Mouse (Mus musculus) right cerebral cortex, postnatal 4 days (tissue): ENCODE results near the gene Tnip1.
"Not testable (repeated sequence)": the region's sequence is repeated elsewhere in the genome, so short reads cannot be mapped to it uniquely, and the experiment has no call there.

Experiments
- DNase-seq: peaks from one replicate; pipeline ENCODE4 v3.0.0-alpha.2; 2022

The Tnip1 gene

GRCm38 (mm10) chr11:54971365-54972048, 8.8 kb upstream of the Tnip1 start:
- no peak for DNase-seq

- no peak for DNase-seq
Observed at GRCm38 (mm10) chr11:54965234-54965633, 2.5 kb upstream of the Tnip1 start.

GRCm38 (mm10) chr11:54961921-54962320, 796 bp downstream of the Tnip1 start:
- no peak for DNase-seq

GRCm38 (mm10) chr11:54961164-54961850, 1.4 kb downstream of the Tnip1 start:
- DNase-seq = no peak

- no peak for DNase-seq
Observed at GRCm38 (mm10) chr11:54960251-54960650, 2.5 kb downstream of the Tnip1 start.

- DNase-seq = no peak
Observed at GRCm38 (mm10) chr11:54958571-54959073, 4.1 kb downstream of the Tnip1 start.

- not testable (repeated sequence) for DNase-seq
Observed at GRCm38 (mm10) chr11:54957708-54958107, 5.0 kb downstream of the Tnip1 start.

GRCm38 (mm10) chr11:54956912-54957311, 5.8 kb downstream of the Tnip1 start:
- DNase-seq = no peak

- peak; percentile 97 for DNase-seq
Observed at GRCm38 (mm10) chr11:54955735-54956480, 6.8 kb downstream of the Tnip1 start.

GRCm38 (mm10) chr11:54955400-54955734, 7.3 kb downstream of the Tnip1 start:
- not testable (repeated sequence) for DNase-seq

- no peak for DNase-seq
Observed at GRCm38 (mm10) chr11:54954716-54955115, 8.0 kb downstream of the Tnip1 start.

GRCm38 (mm10) chr11:54953993-54954446, 8.7 kb downstream of the Tnip1 start:
- DNase-seq = no peak

GRCm38 (mm10) chr11:54952651-54953050, 10.1 kb downstream of the Tnip1 start:
- DNase-seq = no peak

- no peak for DNase-seq
Observed at GRCm38 (mm10) chr11:54950684-54951083, 12.0 kb downstream of the Tnip1 start.

- DNase-seq = no peak
Observed at GRCm38 (mm10) chr11:54949717-54950116, 13.0 kb downstream of the Tnip1 start.

- DNase-seq = no peak
Observed at GRCm38 (mm10) chr11:54944702-54945101, 18.0 kb downstream of the Tnip1 start.

GRCm38 (mm10) chr11:54940056-54940455, 22.7 kb downstream of the Tnip1 start:
- DNase-seq = no peak

- DNase-seq = no peak
Observed at GRCm38 (mm10) chr11:54939501-54939900, 23.2 kb downstream of the Tnip1 start.

- DNase-seq = no peak
Observed at GRCm38 (mm10) chr11:54936771-54937140, 26.0 kb downstream of the Tnip1 start.

GRCm38 (mm10) chr11:54936035-54936770, 26.5 kb downstream of the Tnip1 start:
- peak; percentile 21 for DNase-seq

GRCm38 (mm10) chr11:54934198-54934597, 28.5 kb downstream of the Tnip1 start:
- DNase-seq = no peak

GRCm38 (mm10) chr11:54932540-54932939, 30.2 kb downstream of the Tnip1 start:
- DNase-seq = no peak
